Mouse (Mus musculus): ENCODE data around the gene Gm10642.

Gene Gm10642

GRCm38 (mm10) chr9:70673656-70674055, 17.6 kb downstream of the Gm10642 start:
- DNase-seq (ENCODE audit: low spot score): no peak

GRCm38 (mm10) chr9:70675117-70675516, 19.1 kb downstream of the Gm10642 start:
- DNase-seq (ENCODE audit: low spot score): no peak

- no peak for DNase-seq (ENCODE audit: low spot score)
Observed at GRCm38 (mm10) chr9:70675961-70676360, 19.9 kb downstream of the Gm10642 start.

- DNase-seq (ENCODE audit: low spot score): peak; percentile 98
Observed at GRCm38 (mm10) chr9:70678682-70679131, 22.7 kb downstream of the Gm10642 start, which contains the start of gene Adam10. Gene Adam10 (plus strand): TSS chr9:70678997.

GRCm38 (mm10) chr9:70679132-70680091, 23.4 kb downstream of the Gm10642 start:
- peak; percentile 36 for DNase-seq (ENCODE audit: low spot score)

- no peak for DNase-seq (ENCODE audit: low spot score)
Observed at GRCm38 (mm10) chr9:70682202-70682601, 26.2 kb downstream of the Gm10642 start.

- no peak for DNase-seq (ENCODE audit: low spot score)
Observed at GRCm38 (mm10) chr9:70688301-70688968, 32.4 kb downstream of the Gm10642 start.

- no peak for DNase-seq (ENCODE audit: low spot score)
Observed at GRCm38 (mm10) chr9:70689926-70690325, 33.9 kb downstream of the Gm10642 start.

- no peak for DNase-seq (ENCODE audit: low spot score)
Observed at GRCm38 (mm10) chr9:70690579-70690978, 34.5 kb downstream of the Gm10642 start.

- DNase-seq (ENCODE audit: low spot score): no peak
Observed at GRCm38 (mm10) chr9:70691772-70692693, 36.0 kb downstream of the Gm10642 start.

GRCm38 (mm10) chr9:70695723-70696122, 39.7 kb downstream of the Gm10642 start:
- DNase-seq (ENCODE audit: low spot score): no peak

- no peak for DNase-seq (ENCODE audit: low spot score)
Observed at GRCm38 (mm10) chr9:70698090-70698489, 42.0 kb downstream of the Gm10642 start.

- DNase-seq (ENCODE audit: low spot score): no peak
Observed at GRCm38 (mm10) chr9:70703597-70704203, 47.6 kb downstream of the Gm10642 start.

- DNase-seq (ENCODE audit: low spot score): no peak
Observed at GRCm38 (mm10) chr9:70706444-70706843, 50.4 kb downstream of the Gm10642 start.

All from urinary bladder, postnatal 25 days (tissue).